Mouse (Mus musculus): ENCODE results near the gene Hcar2. TPM values are rescaled to one million over a fixed set of nuclear protein-coding genes. Genes with fewer than 3 reads are reported as not detected.

Hcar2 gene
- polyA plus RNA-seq, 1 experiment from 2014 or later: not detected

GRCm38 (mm10) chr5:123854511-123854910 is 10.8 kb downstream of the Hcar2 start:
- Histone ChIP-seq H3K9ac (replicated peaks) (no peak overlapping the region), H3K4me2 (replicated peaks) (no peak overlapping the region), H3K36me3 (no peaks in the 10 kb centered on the region), H3K4me3 (replicated peaks) (no peak overlapping the region), H3K27me3 (no peaks in the 10 kb centered on the region), H3K9me3 (no peaks in the 10 kb centered on the region), H3K4me1 (replicated peaks) (no peaks in the 10 kb centered on the region), H3K27ac (no peak overlapping the region)
- ATAC-seq: no peak
- WGBS: 93% methylated on average over 9 of the region's 9 CpGs

DNA sequence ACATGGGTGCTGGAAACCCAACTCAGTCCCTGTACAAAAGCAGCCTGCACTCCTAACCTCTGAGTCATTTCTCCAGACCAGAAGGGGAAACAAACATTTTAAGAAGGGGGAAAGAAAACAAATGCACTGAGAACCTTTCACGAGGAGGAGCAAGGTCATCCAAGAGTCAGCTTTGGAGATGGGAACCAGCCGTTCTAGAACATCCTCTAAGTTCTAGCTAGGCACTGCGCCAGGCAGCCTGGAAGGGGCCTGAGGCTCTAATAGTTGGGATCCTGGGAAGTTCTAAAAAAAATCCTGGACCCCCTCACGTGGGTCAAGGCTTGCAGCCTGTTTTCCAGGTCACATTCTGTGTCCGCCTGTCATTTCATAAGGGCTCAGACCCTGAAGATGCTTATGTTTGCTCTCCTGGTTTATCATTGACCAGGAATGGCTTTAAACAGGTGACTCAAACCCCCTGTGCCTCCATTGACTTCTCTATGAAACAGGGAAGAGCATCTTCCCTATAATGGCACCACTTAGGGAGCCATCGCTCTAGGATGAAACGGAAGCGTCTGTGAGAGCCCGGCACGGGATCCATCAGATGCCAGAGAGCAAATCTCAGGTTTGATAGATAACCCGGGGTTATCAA is 11.3 kb downstream of the Hcar2 start:
- no peaks in the 10 kb centered on the region for H3K27me3 ChIP-seq
- WGBS: 91% methylated on average over 11 of the region's 11 CpGs
- no peak for ATAC-seq
- H3K36me3 ChIP-seq: no peaks in the 10 kb centered on the region
- no peak overlapping the region for H3K9ac ChIP-seq (replicated peaks)
- H3K27ac ChIP-seq: no peak overlapping the region
- no peak overlapping the region for H3K4me2 ChIP-seq (replicated peaks)
- no peak overlapping the region for H3K4me3 ChIP-seq (replicated peaks)
- no peaks in the 10 kb centered on the region for H3K9me3 ChIP-seq
- H3K4me1 ChIP-seq (replicated peaks): no peaks in the 10 kb centered on the region

GRCm38 (mm10) chr5:123851398-123851797 is 13.9 kb downstream of the Hcar2 start:
- no peaks in the 10 kb centered on the region for H3K9me3 ChIP-seq
- no peaks in the 10 kb centered on the region for H3K36me3 ChIP-seq
- no peak overlapping the region for H3K4me2 ChIP-seq (replicated peaks)
- no peaks in the 10 kb centered on the region for H3K4me1 ChIP-seq (replicated peaks)
- no peak overlapping the region for H3K9ac ChIP-seq (replicated peaks)
- H3K4me3 ChIP-seq (replicated peaks): no peak overlapping the region
- H3K27me3 ChIP-seq: no peaks in the 10 kb centered on the region
- ATAC-seq: no peak
- WGBS: 79% methylated on average over 2 of the region's 2 CpGs
- no peak overlapping the region for H3K27ac ChIP-seq

- H3K4me2 ChIP-seq (replicated peaks): no peak overlapping the region
- no peaks in the 10 kb centered on the region for H3K9me3 ChIP-seq
- no peak overlapping the region for H3K9ac ChIP-seq (replicated peaks)
- no peaks in the 10 kb centered on the region for H3K36me3 ChIP-seq
- WGBS: 95% methylated on average over 14 of the region's 14 CpGs
- H3K4me1 ChIP-seq (replicated peaks): no peaks in the 10 kb centered on the region; the same call in 1 of the 2 replicates
- H3K27ac ChIP-seq: no peak overlapping the region
- H3K27me3 ChIP-seq: no peaks in the 10 kb centered on the region
- no peak for ATAC-seq
- no peak overlapping the region for H3K4me3 ChIP-seq (replicated peaks)
Measured at GRCm38 (mm10) chr5:123844316-123844715, 21.0 kb downstream of the Hcar2 start.

GRCm38 (mm10) chr5:123843816-123844215 is 21.5 kb downstream of the Hcar2 start:
- H3K27me3 ChIP-seq: no peaks in the 10 kb centered on the region
- 34% methylated on average over 4 of the region's 4 CpGs for WGBS
- no peaks in the 10 kb centered on the region; the same call in 1 of the 2 replicates for H3K4me1 ChIP-seq (replicated peaks)
- H3K9me3 ChIP-seq: no peaks in the 10 kb centered on the region
- ATAC-seq: no peak
- H3K4me2 ChIP-seq (replicated peaks): no peak overlapping the region
- no peak overlapping the region for H3K9ac ChIP-seq (replicated peaks)
- H3K27ac ChIP-seq: no peak overlapping the region
- H3K36me3 ChIP-seq: no peaks in the 10 kb centered on the region
- H3K4me3 ChIP-seq (replicated peaks): no peak overlapping the region

DNA sequence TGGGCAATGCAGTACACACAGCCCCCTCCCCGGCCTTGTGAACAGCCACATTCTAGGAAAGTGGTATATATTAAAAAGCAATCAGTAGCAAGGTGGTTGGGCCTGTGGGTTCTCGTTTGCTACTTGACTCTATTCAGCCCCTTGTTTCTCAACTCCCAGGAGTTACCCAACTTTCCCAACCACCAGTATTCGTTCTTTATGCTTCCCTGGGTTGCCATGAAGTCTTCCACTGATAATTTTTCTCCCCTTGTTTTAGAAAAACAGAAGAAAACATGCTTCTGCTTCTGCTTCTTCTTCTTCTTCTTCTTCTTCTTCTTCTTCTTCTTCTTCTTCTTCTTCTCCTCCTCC is 22.4 kb downstream of the Hcar2 start:
- Histone ChIP-seq H3K4me1 (replicated peaks) (no peaks in the 10 kb centered on the region; the same call in 1 of the 2 replicates), H3K27ac (no peak overlapping the region), H3K27me3 (no peaks in the 10 kb centered on the region), H3K4me2 (replicated peaks) (no peak overlapping the region), H3K9me3 (no peaks in the 10 kb centered on the region), H3K4me3 (replicated peaks) (no peak overlapping the region), H3K9ac (replicated peaks) (no peak overlapping the region), H3K36me3 (no peaks in the 10 kb centered on the region)
- 83% methylated on average over 3 of the region's 3 CpGs for WGBS
- ATAC-seq: no peak

DNA sequence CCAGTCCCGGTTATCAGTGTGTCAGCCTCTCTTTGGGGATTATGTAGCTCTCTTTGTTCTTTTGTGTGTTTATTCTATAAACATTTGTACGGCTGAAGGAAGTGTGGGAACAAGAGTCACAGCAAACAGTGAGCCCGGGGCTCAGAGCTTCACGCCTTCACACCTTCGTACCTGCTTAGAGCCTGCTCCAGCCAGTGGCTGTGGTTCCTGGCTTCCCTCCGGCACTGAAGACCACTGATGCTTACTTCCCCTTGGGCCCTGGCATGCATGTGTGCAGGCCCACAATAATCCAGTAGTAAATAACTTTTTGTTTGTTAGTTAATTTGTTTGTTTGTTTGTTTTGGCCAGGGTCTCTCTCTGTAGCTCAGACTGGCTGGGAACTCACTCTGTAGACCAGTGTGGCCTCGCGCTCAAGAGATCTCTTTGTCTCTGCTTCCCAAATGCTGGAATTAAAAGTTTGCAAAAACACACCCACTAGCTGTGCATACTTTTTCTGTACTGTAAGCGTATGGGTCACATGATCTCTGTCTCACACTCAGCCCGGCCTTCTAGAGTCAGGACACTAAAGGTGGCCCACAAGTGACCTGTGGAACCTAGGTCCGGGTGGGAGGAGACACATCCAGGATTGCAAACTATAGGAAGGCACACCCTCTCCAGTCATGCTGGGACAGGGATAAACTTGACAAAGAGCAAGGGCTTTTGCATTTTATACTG is 22.9 kb downstream of the Hcar2 start:
- no peaks in the 10 kb centered on the region for H3K9me3 ChIP-seq
- whole genome bisulfite sequencing: 59% methylated on average over 11 of the region's 11 CpGs
- no peaks in the 10 kb centered on the region; the same call in 1 of the 2 replicates for H3K4me1 ChIP-seq (replicated peaks)
- H3K4me3 ChIP-seq (replicated peaks): no peak overlapping the region
- H3K4me2 ChIP-seq (replicated peaks): no peak overlapping the region
- H3K27me3 ChIP-seq: no peaks in the 10 kb centered on the region
- H3K36me3 ChIP-seq: no peaks in the 10 kb centered on the region
- H3K9ac ChIP-seq (replicated peaks): no peak overlapping the region
- no peak for ATAC-seq
- no peak overlapping the region for H3K27ac ChIP-seq

DNA sequence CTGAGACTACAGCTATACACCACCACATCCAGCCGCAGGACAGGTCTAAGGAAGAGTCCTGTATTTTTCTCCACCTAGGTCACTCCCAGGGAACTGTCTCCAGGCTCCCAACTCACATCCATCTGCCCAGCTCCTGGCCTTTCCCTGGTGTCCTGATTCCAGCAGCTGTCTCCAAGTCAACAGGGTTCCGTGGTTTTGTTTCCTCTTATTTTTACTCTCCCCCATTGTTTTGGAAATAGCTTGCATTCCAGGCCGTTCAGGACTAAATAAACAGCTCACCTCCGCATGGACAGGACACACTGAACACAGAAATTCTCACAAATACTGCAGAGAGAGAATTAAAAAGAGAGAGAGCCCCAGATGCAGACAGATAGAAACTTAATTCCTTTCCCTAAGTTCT is 27.9 kb downstream of the Hcar2 start:
- Histone ChIP-seq H3K27ac (no peak overlapping the region), H3K9me3 (no peaks in the 10 kb centered on the region), H3K36me3 (no peaks in the 10 kb centered on the region), H3K9ac (replicated peaks) (no peak overlapping the region; the same call in 1 of the 2 replicates), H3K4me2 (replicated peaks) (no peak overlapping the region), H3K27me3 (no peaks in the 10 kb centered on the region), H3K4me1 (replicated peaks) (no peaks in the 10 kb centered on the region; the same call in 1 of the 2 replicates), H3K4me3 (replicated peaks) (no peak overlapping the region)
- no peak for ATAC-seq
- WGBS: 53% methylated on average over 4 of the region's 4 CpGs

- H3K36me3 ChIP-seq: no peaks in the 10 kb centered on the region
- H3K4me1 ChIP-seq (replicated peaks): no peaks in the 10 kb centered on the region
- H3K4me2 ChIP-seq (replicated peaks): no peak overlapping the region
- ATAC-seq: no peak
- 78% methylated on average over 3 of the region's 3 CpGs for WGBS
- H3K9ac ChIP-seq (replicated peaks): no peak overlapping the region
- no peaks in the 10 kb centered on the region for H3K9me3 ChIP-seq
- H3K27me3 ChIP-seq: no peaks in the 10 kb centered on the region
- no peak overlapping the region for H3K4me3 ChIP-seq (replicated peaks)
- no peak overlapping the region for H3K27ac ChIP-seq
Measured at GRCm38 (mm10) chr5:123834836-123835235, 30.5 kb downstream of the Hcar2 start.

- H3K27me3 ChIP-seq: no peaks in the 10 kb centered on the region
- no peaks in the 10 kb centered on the region for H3K9me3 ChIP-seq
- WGBS: 92% methylated on average over 7 of the region's 7 CpGs
- no peak overlapping the region for H3K27ac ChIP-seq
- no peak overlapping the region for H3K9ac ChIP-seq (replicated peaks)
- H3K36me3 ChIP-seq: no peaks in the 10 kb centered on the region
- H3K4me2 ChIP-seq (replicated peaks): no peak overlapping the region
- H3K4me3 ChIP-seq (replicated peaks): no peak overlapping the region
- ATAC-seq: no peak
- no peaks in the 10 kb centered on the region for H3K4me1 ChIP-seq (replicated peaks)
Measured at GRCm38 (mm10) chr5:123832309-123832708, 33.0 kb downstream of the Hcar2 start.

- Histone ChIP-seq H3K9me3 (no peaks in the 10 kb centered on the region), H3K27ac (no peak overlapping the region), H3K27me3 (no peaks in the 10 kb centered on the region), H3K36me3 (no peaks in the 10 kb centered on the region), H3K9ac (replicated peaks) (no peak overlapping the region), H3K4me2 (replicated peaks) (no peak overlapping the region), H3K4me3 (replicated peaks) (no peak overlapping the region), H3K4me1 (replicated peaks) (no peaks in the 10 kb centered on the region)
- whole genome bisulfite sequencing: 86% methylated on average over 6 of the region's 6 CpGs
- no peak for ATAC-seq
Measured at GRCm38 (mm10) chr5:123827659-123828091, 37.6 kb downstream of the Hcar2 start.

DNA sequence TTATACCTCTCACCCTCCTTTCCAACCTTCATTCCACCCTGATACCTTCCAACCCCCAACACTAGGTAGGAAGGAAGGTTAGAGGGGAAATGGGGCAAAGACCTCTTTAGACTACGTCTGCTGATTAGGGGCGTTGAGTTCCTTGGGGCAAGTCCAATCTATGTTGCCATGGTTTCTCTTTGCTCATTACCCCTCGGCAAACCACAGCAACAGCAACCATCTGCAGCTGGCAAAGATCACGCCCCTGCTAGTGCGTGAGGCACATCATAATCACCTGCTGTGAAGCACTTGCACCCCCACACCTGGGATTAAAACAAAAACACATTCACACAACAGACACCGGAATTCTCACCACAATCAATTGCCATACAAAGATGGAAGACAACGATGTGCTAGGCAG is 42.6 kb downstream of the Hcar2 start:
- Histone ChIP-seq H3K9ac (replicated peaks) (no peak overlapping the region), H3K4me3 (replicated peaks) (no peak overlapping the region), H3K4me1 (replicated peaks) (no peaks in the 10 kb centered on the region), H3K4me2 (replicated peaks) (no peak overlapping the region), H3K36me3 (peaks cover 10% of the 10 kb centered on the region), H3K27me3 (no peaks in the 10 kb centered on the region), H3K9me3 (no peaks in the 10 kb centered on the region), H3K27ac (0 out of 2 replicates have a peak overlapping the region, but pooled peaks have one; percentile 5)
- ATAC-seq: no peak
- 63% methylated on average over 7 of the region's 7 CpGs for WGBS

GRCm38 (mm10) chr5:123821264-123821571 is 44.1 kb downstream of the Hcar2 start:
- ATAC-seq: no peak
- no peaks in the 10 kb centered on the region for H3K9me3 ChIP-seq
- H3K4me1 ChIP-seq (replicated peaks): no peaks in the 10 kb centered on the region
- H3K36me3 ChIP-seq: peaks cover 10% of the 10 kb centered on the region
- WGBS: 98% methylated on average over 3 of the region's 3 CpGs
- no peak overlapping the region for H3K27ac ChIP-seq
- no peak overlapping the region for H3K4me3 ChIP-seq (replicated peaks)
- no peak overlapping the region for H3K9ac ChIP-seq (replicated peaks)
- no peak overlapping the region for H3K4me2 ChIP-seq (replicated peaks)
- H3K27me3 ChIP-seq: no peaks in the 10 kb centered on the region

Measured in midbrain, embryonic 13.5 days (tissue).